16 mouse cellular contexts compared by ENCODE assay signal in the genomic region with DNA sequence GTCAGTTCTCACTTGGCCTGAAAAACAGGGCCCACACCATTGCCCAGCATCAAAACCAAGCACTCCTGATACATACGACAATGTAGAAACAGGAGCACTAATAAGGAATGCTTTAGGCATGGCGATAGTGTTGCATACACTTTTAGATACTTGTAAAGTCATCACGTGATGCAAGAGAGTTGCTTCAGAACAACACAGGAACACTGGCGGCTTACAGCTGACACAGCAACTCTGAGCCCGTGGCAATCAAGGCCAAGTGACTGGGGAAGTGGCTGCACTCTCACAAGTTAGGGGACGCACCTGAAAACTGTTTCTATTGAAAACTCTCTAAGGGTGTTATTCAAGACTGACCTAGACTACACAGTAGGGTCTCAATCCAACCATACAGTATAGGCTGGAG. TPM values are rescaled to one million over a fixed set of nuclear protein-coding genes. Genes with fewer than 3 reads are reported as not detected.
DNase-seq lines count a peak whose midpoint lies in the region; ATAC-seq and TF ChIP-seq lines count a peak whose summit lies in the region.
"Had no signal": no experiment of that assay in that cellular context is flagged by ENCODE, and none has a peak within 500 bp of the region (broad histone marks: within the 10 kb centered on the region; RNA-seq: fewer than 3 reads in every experiment).

No protein-coding gene starts in this region.

- no peak overlapping the region for H3K27ac ChIP-seq in kidney, adult 2 months (ENCODE audit: insufficient read depth, low read depth, low read length)
- H3K27ac ChIP-seq in macrophage = peak overlapping the region; percentile 63
- H3K27ac ChIP-seq in hindbrain, embryonic 10.5 days = no peak overlapping the region
- H3K27ac ChIP-seq: forebrain, embryonic 13.5 days; liver, embryonic 14.5 days had no signal

- H3K27me3 ChIP-seq in kidney, adult 2 months (replicated peaks; ENCODE audit: control insufficient read depth, insufficient read depth, low read length) = no peaks in the 10 kb centered on the region
- H3K27me3 ChIP-seq in hindbrain, embryonic 10.5 days (ENCODE audit: insufficient read depth, poor library complexity, severe bottlenecking) = no peaks in the 10 kb centered on the region
- H3K27me3 ChIP-seq: forebrain, embryonic 13.5 days; Patski had no signal

- no peak for TF ChIP-seq CTCF in kidney, adult 2 months (conservative IDR thresholded peaks at IDR 0.05; ENCODE audit: insufficient read depth, insufficient read length, low read depth, low read length)

- TF ChIP-seq POLR2A in kidney, adult 2 months (IDR thresholded peaks at IDR 0.05; ENCODE audit: low read depth, low read length) = no peak

- 72% methylated on average over 6 of the region's 6 CpGs for WGBS in kidney, adult 2 months
- WGBS in macrophage (ENCODE audit: missing documents) = 33% methylated on average over 6 of the region's 6 CpGs
- 92% methylated on average over 6 of the region's 6 CpGs for WGBS in hindbrain, embryonic 10.5 days

- H3K4me1 ChIP-seq in kidney, adult 2 months (ENCODE audit: control insufficient read depth, insufficient read depth, low read length) = peaks cover 10% of the 10 kb centered on the region
- H3K4me1 ChIP-seq in hindbrain, embryonic 10.5 days (replicated peaks) = no peaks in the 10 kb centered on the region
- H3K4me1 ChIP-seq: forebrain, embryonic 13.5 days had no signal

- no peaks in the 10 kb centered on the region for H3K9me3 ChIP-seq in hindbrain, embryonic 10.5 days
- H3K9me3 ChIP-seq: forebrain, embryonic 13.5 days had no signal

- no peak overlapping the region for H3K4me3 ChIP-seq in kidney, adult 2 months (ENCODE audit: insufficient read depth, low read depth, low read length)
- H3K4me3 ChIP-seq in macrophage (ENCODE audit: inconsistent target) = no peak overlapping the region
- H3K4me3 ChIP-seq in hindbrain, embryonic 10.5 days = no peak overlapping the region
- H3K4me3 ChIP-seq: forebrain, embryonic 13.5 days had no signal

- peak; percentile 40 for DNase-seq in kidney, adult 2 months
- no peak for DNase-seq in kidney, postnatal 14 days
- peak; percentile 51 for DNase-seq in brain, adult 2 months (ENCODE audit: low read depth, low spot score)
- DNase-seq in natural killer cell, adult 2 months (ENCODE audit: low spot score in 2 of 2) = no peak
- no peak for DNase-seq in hindbrain, embryonic 10.5 days (ENCODE audit: low spot score)
- DNase-seq: cerebellum, adult 9-11 months; embryo, embryonic 11 days; gastrocnemius, postnatal 14 days; heart, postnatal 4 days; kidney, postnatal 25 days; right cerebral cortex, postnatal 4 days had no signal

- H3K79me2 ChIP-seq in macrophage (ENCODE audit: inconsistent target) = peaks cover 96% of the 10 kb centered on the region

- H3K36me3 ChIP-seq in kidney, adult 2 months (ENCODE audit: control insufficient read depth, insufficient read depth, low read length) = no peaks in the 10 kb centered on the region; the same call in 1 of the 2 replicates
- peaks cover 32% of the 10 kb centered on the region for H3K36me3 ChIP-seq in macrophage (ENCODE audit: inconsistent target)
- H3K36me3 ChIP-seq in hindbrain, embryonic 10.5 days = peaks cover 97% of the 10 kb centered on the region

- ATAC-seq in CD4-positive, CD25-positive, alpha-beta regulatory T cell, adult 4 months = peak; percentile 44
- ATAC-seq: forebrain, embryonic 13.5 days; Patski had no signal

RNA-seq across cellular contexts. Expression of a gene that starts 19.5 kb away (rescaled TPM):
- polyA plus RNA-seq in kidney, adult 2 months (2012; rRNA removed) = 236 and 254 TPM in 2 replicates
- polyA plus RNA-seq in CD4-positive, CD25-positive, alpha-beta regulatory T cell, adult 4 months (2017; shearing (Covaris generic)) = 10 to 100 TPM; 22.8 to 23.8 TPM
- total RNA-seq in macrophage (2018; cell fraction: chromatin; rRNA removed) = 100 to 1,000 TPM in 3 of 26 experiments, 10 to 100 TPM in 23; 32.3 to 116 (median 75.6) TPM
- total RNA-seq in macrophage (2018; cell fraction: cytosol; rRNA removed) = 100 to 1,000 TPM in 12 of 26 experiments, 10 to 100 TPM in 14; 60.4 to 134 (median 84.7) TPM
- total RNA-seq in macrophage (2018; cell fraction: nucleus; rRNA removed) = 100 to 1,000 TPM in 2 of 26 experiments, 10 to 100 TPM in 24; 51.3 to 115 (median 78.1) TPM
- 86.8 to 105 TPM (median 101 TPM) in 3 replicates for polyA plus RNA-seq in macrophage (2018)
- 119 and 142 TPM in 2 replicates for polyA plus RNA-seq in hindbrain, embryonic 10.5 days (2016; fragmentation: Nextera tagmentation; extraction: Ambion mirVana)

RNA-seq across cellular contexts. Expression of a gene that starts 26.4 kb away (rescaled TPM):
- 195 and 227 TPM in 2 replicates for polyA plus RNA-seq in kidney, adult 2 months (2012; rRNA removed)
- 100 to 1,000 TPM; 122 to 127 TPM for polyA plus RNA-seq in CD4-positive, CD25-positive, alpha-beta regulatory T cell, adult 4 months (2017; shearing (Covaris generic))
- 10 to 100 TPM; 30.8 to 82.0 (median 54.7) TPM for total RNA-seq in macrophage (2018; cell fraction: chromatin; rRNA removed)
- 100 to 1,000 TPM in 18 of 26 experiments, 10 to 100 TPM in 8; 89.8 to 155 (median 119) TPM for total RNA-seq in macrophage (2018; cell fraction: cytosol; rRNA removed)
- 100 to 1,000 TPM in 5 of 26 experiments, 10 to 100 TPM in 21; 63.3 to 114 (median 81.8) TPM for total RNA-seq in macrophage (2018; cell fraction: nucleus; rRNA removed)
- polyA plus RNA-seq in macrophage (2018) = 93.5 to 132 TPM (median 125 TPM) in 3 replicates
- polyA plus RNA-seq in hindbrain, embryonic 10.5 days (2016; fragmentation: Nextera tagmentation; extraction: Ambion mirVana) = 45.6 and 57.9 TPM in 2 replicates

Comparison
In these comparisons a context has a peak if more than half of its experiments do, and no peak if none do; other contexts are left out.
1. DNase-seq: peak in kidney, adult 2 months (single experiment) and brain, adult 2 months (single experiment); none in kidney, postnatal 14 days (single experiment), natural killer cell, adult 2 months (0 of 2) and hindbrain, embryonic 10.5 days (single experiment).